Mouse (Mus musculus): Measurements from ENCODE around the gene Csdc2.

The Csdc2 gene

GRCm38 (mm10) chr15:81924933-81925332 lies 11.6 kb upstream of the Csdc2 start:
- DNase-seq (ENCODE audit: low spot score in 2 of 2) = no peak

GRCm38 (mm10) chr15:81925760-81926445 lies 10.7 kb upstream of the Csdc2 start, which contains the start of gene Polr3h:
Gene Polr3h (minus strand): TSS chr15:81926240.
- peak; percentile 96 to 97 for DNase-seq (ENCODE audit: low spot score in 2 of 2)

- DNase-seq (ENCODE audit: low spot score in 2 of 2) = no peak
These were observed 10.1 kb upstream of the Csdc2 start for GRCm38 (mm10) chr15:81926446-81926822.

GRCm38 (mm10) chr15:81927741-81928140 lies 8.8 kb upstream of the Csdc2 start:
- DNase-seq (ENCODE audit: low spot score in 2 of 2) = no peak

GRCm38 (mm10) chr15:81928277-81928676 lies 8.3 kb upstream of the Csdc2 start:
- peak; percentile 76 to 82 for DNase-seq (ENCODE audit: low spot score in 2 of 2)

GRCm38 (mm10) chr15:81932951-81933470 lies 3.5 kb upstream of the Csdc2 start:
- peak; percentile 70 to 78 for DNase-seq (ENCODE audit: low spot score in 2 of 2)

GRCm38 (mm10) chr15:81933986-81934385 lies 2.6 kb upstream of the Csdc2 start:
- DNase-seq (ENCODE audit: low spot score in 2 of 2) = peak; percentile 72 to 77

- DNase-seq (ENCODE audit: low spot score in 2 of 2) = no peak
These were observed 506 bp upstream of the Csdc2 start for GRCm38 (mm10) chr15:81935869-81936637.

GRCm38 (mm10) chr15:81937098-81937972 lies 776 bp downstream of the Csdc2 start:
- DNase-seq (ENCODE audit: low spot score in 2 of 2) = no peak

- peak; percentile 40 to 44 for DNase-seq (ENCODE audit: low spot score in 2 of 2)
These were observed 1.7 kb downstream of the Csdc2 start for GRCm38 (mm10) chr15:81938246-81938645.

GRCm38 (mm10) chr15:81939157-81939715 lies 2.7 kb downstream of the Csdc2 start:
- DNase-seq (ENCODE audit: low spot score in 2 of 2) = no peak

- DNase-seq (ENCODE audit: low spot score in 2 of 2) = no peak
These were observed 3.2 kb downstream of the Csdc2 start for GRCm38 (mm10) chr15:81939774-81940173.

- DNase-seq (ENCODE audit: low spot score in 2 of 2) = no peak
These were observed 3.7 kb downstream of the Csdc2 start for GRCm38 (mm10) chr15:81940219-81940618.

GRCm38 (mm10) chr15:81941010-81941409 lies 4.5 kb downstream of the Csdc2 start:
- no peak for DNase-seq (ENCODE audit: low spot score in 2 of 2)

- no peak for DNase-seq (ENCODE audit: low spot score in 2 of 2)
These were observed 6.7 kb downstream of the Csdc2 start for GRCm38 (mm10) chr15:81943176-81943749.

GRCm38 (mm10) chr15:81949076-81949475 lies 12.5 kb downstream of the Csdc2 start:
- no peak for DNase-seq (ENCODE audit: low spot score in 2 of 2)

GRCm38 (mm10) chr15:81949476-81950131 lies 13.0 kb downstream of the Csdc2 start:
- DNase-seq (ENCODE audit: low spot score in 2 of 2) = no peak

GRCm38 (mm10) chr15:81950716-81951115 lies 14.2 kb downstream of the Csdc2 start:
- no peak for DNase-seq (ENCODE audit: low spot score in 2 of 2)

- DNase-seq (ENCODE audit: low spot score in 2 of 2) = no peak
These were observed 14.6 kb downstream of the Csdc2 start for GRCm38 (mm10) chr15:81951159-81951558.

- no peak for DNase-seq (ENCODE audit: low spot score in 2 of 2)
These were observed 15.8 kb downstream of the Csdc2 start for GRCm38 (mm10) chr15:81952310-81952709.

- no peak for DNase-seq (ENCODE audit: low spot score in 2 of 2)
These were observed 17.6 kb downstream of the Csdc2 start for GRCm38 (mm10) chr15:81954151-81954583.
